Mouse (Mus musculus) stomach, embryonic 14.5 days (tissue): Measurements from ENCODE around the gene Ptprm. TPM values are rescaled to one million over a fixed set of nuclear protein-coding genes. Genes with fewer than 3 reads are reported as not detected.

Experiments
- ATAC-seq: fragments of 200-750 bp; cut with Nextera tagmentation; 2 replicates; pipeline ENCODE4 v1.8.0; 2017; ENCODE audit warnings: low read depth, moderate TSS enrichment; ENCODE audit not compliant: insufficient number of reproducible peaks, insufficient read depth, low FRiP score
- H3K27ac ChIP-seq: fragments of 300-500 bp; sonication (generic); 2 replicates; pipeline ENCODE4 v1.5.1; 2014; ENCODE audit warnings: mild to moderate bottlenecking, low read length, moderate library complexity, mixed read lengths
- H3K27me3 ChIP-seq: fragments of 300-500 bp; sonication (generic); 2 replicates; pipeline ENCODE4 v1.6.1; 2014; ENCODE audit warnings: low read length, control low read depth, mixed read lengths; ENCODE audit not compliant: control insufficient read depth, insufficient read depth
- H3K36me3 ChIP-seq: fragments of 300-500 bp; sonication (generic); 2 replicates; pipeline ENCODE4 v1.6.1; 2014; ENCODE audit warnings: mild to moderate bottlenecking, control low read depth, low read length, moderate library complexity, mixed read lengths; ENCODE audit not compliant: control insufficient read depth, insufficient read depth
- H3K4me1 ChIP-seq: fragments of 300-500 bp; sonication (generic); 2 replicates; pipeline ENCODE4 v1.6.1; 2014; ENCODE audit warnings: low read length, control low read depth, mixed read lengths; ENCODE audit not compliant: control insufficient read depth, insufficient read depth
- H3K4me2 ChIP-seq: fragments of 300-500 bp; sonication (generic); replicated peaks from 2 replicates; pipeline ENCODE4 v1.6.1; 2014; ENCODE audit warnings: low read depth, low read length, control low read depth
- H3K4me3 ChIP-seq: fragments of 300-500 bp; sonication (generic); 2 replicates; pipeline ENCODE4 v1.5.1; 2014; ENCODE audit warnings: low read depth, low read length, control low read depth
- H3K9ac ChIP-seq: fragments of 300-500 bp; sonication (generic); replicated peaks from 2 replicates; pipeline ENCODE4 v1.6.1; 2014; ENCODE audit warnings: low read depth, mild to moderate bottlenecking, control low read depth, low read length, moderate library complexity, mixed read lengths
- H3K9me3 ChIP-seq: fragments of 300-500 bp; sonication (generic); 2 replicates; pipeline ENCODE4 v1.6.1; 2016; ENCODE audit warnings: low read depth, low read length, control low read depth; ENCODE audit not compliant: control insufficient read depth
- WGBS: fragments of 180-500 bp; shearing (Covaris S2); extraction: QIAGEN DNeasy Blood & Tissue Kit; methylation state at CpG from one replicate; pipeline ENCODE4 v1.1.7; 2014; 5-methylcytosine and 5-hydroxymethylcytosine counted together
- polyA plus RNA-seq: library from polyadenylated mRNA; unstranded; fragments of >200 nt; fragmentation: Nextera tagmentation; extraction: Ambion mirVana; gene quantifications from 2 replicates; pipeline ENCODE4 v1.2.1, GENCODE M21; 2014

Ptprm gene
- polyA plus RNA-seq, 1 experiment from 2014 or later = 17.7 TPM

DNA sequence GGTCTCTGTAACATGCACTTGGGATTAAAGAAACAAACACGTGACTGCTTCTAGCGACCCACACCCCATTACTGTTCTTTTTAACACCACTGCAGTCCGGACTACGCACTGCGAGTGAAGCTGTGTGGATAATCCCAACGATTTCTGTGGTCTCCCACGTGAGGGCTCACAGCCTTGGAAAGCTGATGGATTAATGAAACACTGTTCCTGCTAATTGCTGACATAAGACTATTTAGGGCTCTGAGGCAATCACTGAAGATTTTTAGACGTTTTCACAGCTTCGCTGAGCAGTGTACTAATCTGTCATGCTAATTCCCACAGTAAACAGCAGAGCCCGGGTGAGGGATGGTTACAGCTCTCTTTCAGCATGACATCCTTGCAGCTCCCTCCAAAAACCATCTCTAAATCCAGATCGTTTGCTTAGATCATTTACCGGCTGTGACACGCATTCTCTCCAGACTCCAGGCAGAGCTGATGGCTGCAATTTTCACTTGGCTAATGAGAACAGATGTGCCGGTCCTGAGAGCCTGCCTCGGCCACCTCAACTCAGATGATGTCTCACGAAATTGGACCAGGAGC is 63.5 kb downstream of the Ptprm start:
- H3K9ac ChIP-seq = no peak overlapping the region
- H3K4me2 ChIP-seq = peak overlapping the region; percentile 16; the same call in 1 of the 2 replicates
- 19% methylated on average over 16 of the region's 16 CpGs for WGBS
- no peak overlapping the region for H3K27ac ChIP-seq
- no peaks in the 10 kb centered on the region for H3K4me1 ChIP-seq
- H3K27me3 ChIP-seq = no peaks in the 10 kb centered on the region
- no peak overlapping the region for H3K4me3 ChIP-seq
- no peaks in the 10 kb centered on the region for H3K9me3 ChIP-seq
- no peaks in the 10 kb centered on the region for H3K36me3 ChIP-seq
- ATAC-seq = no peak

DNA sequence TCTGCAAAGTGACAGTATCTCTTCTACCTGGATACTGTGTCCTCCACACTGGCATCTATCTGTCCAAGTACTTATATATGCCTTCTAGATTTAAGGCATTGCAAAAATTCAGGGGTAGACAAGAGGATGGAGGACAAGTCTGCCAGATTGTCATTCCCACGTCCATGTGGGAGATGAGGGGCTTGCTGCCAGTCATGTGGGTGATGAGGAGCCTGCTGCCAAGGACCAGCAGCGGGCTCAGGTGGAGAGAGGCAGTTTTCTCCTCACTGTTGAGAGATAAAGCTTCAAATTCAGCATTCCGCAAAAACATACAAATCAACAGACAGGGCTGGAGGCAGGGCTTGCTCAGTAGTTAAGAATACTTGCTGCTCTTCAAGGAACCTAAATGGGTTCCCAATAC is 66.8 kb downstream of the Ptprm start:
- 80% methylated on average over 3 of the region's 3 CpGs for WGBS
- H3K27ac ChIP-seq = no peak overlapping the region
- H3K36me3 ChIP-seq = no peaks in the 10 kb centered on the region
- H3K4me1 ChIP-seq = no peaks in the 10 kb centered on the region
- no peak for ATAC-seq
- H3K9me3 ChIP-seq = no peaks in the 10 kb centered on the region
- no peak overlapping the region for H3K4me2 ChIP-seq
- no peak overlapping the region for H3K9ac ChIP-seq
- H3K27me3 ChIP-seq = no peaks in the 10 kb centered on the region
- no peak overlapping the region for H3K4me3 ChIP-seq

DNA sequence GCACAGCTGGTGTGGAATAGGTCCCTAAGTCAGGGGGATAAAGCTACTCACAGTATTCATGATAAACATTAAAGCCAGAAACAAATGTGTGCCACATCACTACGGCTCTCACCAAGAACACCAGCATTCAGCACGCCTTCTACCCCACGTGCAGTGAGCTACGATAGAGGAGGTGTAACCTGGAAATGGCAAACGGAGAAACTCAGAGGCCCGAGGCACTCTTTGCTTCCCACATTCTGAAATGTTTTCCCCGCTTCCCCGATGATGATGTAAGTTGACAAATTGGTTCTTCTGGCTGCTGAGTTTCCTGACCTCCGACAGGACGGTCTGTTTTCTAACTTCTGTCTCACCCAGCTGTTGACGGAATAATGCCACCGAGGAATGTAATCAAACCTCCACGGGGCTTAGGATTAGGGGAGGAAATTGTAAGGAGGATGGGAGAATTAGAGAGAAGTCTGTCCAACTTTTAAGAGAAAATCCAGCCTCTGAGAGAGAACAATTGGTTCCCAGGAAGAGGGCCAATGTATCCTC is 72.6 kb downstream of the Ptprm start:
- H3K4me2 ChIP-seq = no peak overlapping the region
- no peak overlapping the region for H3K27ac ChIP-seq
- peaks cover 8% of the 10 kb centered on the region; the same call in 1 of the 2 replicates for H3K4me1 ChIP-seq
- 13% methylated on average over 13 of the region's 13 CpGs for WGBS
- no peak overlapping the region for H3K9ac ChIP-seq
- ATAC-seq = no peak
- H3K36me3 ChIP-seq = no peaks in the 10 kb centered on the region
- H3K9me3 ChIP-seq = no peaks in the 10 kb centered on the region
- no peak overlapping the region for H3K4me3 ChIP-seq
- H3K27me3 ChIP-seq = no peaks in the 10 kb centered on the region

DNA sequence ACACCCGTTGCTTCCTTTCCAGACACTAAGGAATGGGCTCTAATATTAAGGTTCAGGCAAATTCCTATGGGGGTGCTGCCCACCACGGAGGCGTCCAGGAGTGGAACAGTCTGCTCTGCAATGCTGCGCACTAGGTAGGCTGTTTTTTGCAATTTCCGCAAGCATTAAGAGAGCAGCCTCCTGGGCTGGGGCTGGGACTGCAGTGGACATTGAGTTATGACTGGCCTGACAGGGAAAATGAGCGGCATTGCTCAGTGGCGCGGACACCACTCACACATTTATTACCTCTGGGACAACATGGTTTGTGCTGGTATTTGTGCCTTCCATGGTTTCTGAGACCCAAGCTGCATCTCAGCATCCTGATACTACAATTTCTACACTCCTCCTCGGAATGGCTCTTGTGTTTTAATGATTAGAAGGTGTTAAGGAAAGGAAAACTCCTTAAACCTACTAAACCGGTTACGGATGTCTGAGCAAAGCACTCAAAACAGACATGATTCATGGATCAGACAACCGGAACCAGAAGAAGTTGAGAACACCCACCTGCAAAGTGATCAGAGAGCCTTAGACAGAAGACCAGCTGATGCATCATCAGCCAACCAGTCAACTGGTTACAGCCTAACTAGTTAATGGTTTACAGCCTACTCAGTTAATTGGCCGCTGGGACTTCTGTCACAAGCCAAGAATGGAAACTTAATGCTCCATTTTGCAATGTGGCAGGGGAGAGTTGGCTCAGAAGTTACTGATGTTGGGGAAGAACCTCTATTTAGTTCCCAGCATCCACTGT is 76.9 kb downstream of the Ptprm start:
- Histone ChIP-seq H3K36me3 (no peaks in the 10 kb centered on the region), H3K9ac (no peak overlapping the region), H3K9me3 (no peaks in the 10 kb centered on the region), H3K4me2 (no peak overlapping the region), H3K27ac (no peak overlapping the region), H3K27me3 (no peaks in the 10 kb centered on the region), H3K4me3 (no peak overlapping the region), H3K4me1 (peaks cover 8% of the 10 kb centered on the region; the same call in 1 of the 2 replicates)
- 87% methylated on average over 13 of the region's 13 CpGs for WGBS
- no peak for ATAC-seq

DNA sequence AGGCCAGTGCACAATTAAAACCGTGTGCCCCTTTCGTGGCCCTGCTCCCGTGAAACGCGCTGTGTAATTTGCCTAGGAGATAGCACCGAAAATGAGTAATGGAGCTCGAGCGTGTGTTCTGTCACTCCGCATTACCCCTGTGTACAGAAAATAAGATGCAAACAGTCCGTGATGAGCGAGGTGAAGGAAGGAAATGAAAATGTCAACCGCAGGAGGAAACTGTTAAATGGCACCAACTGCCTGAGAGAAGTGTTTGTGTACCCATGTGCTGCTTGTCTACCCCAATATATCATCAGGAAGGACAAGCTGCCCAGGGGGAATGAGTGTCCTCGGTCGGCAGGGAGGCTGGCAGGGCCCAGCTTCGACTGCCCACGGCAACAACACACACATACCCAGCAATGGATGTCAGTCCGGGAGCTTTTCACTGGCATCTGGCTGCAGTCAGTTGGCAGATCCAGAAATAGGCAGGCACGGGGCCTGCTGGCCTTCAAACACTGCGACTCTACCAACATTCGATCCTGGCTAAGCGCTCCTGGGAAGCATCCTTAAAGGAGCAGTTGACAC is 79.6 kb downstream of the Ptprm start:
- H3K27me3 ChIP-seq = no peaks in the 10 kb centered on the region
- no peak for ATAC-seq
- H3K36me3 ChIP-seq = no peaks in the 10 kb centered on the region
- no peak overlapping the region for H3K27ac ChIP-seq
- 59% methylated on average over 21 of the region's 21 CpGs for WGBS
- no peaks in the 10 kb centered on the region for H3K9me3 ChIP-seq
- no peak overlapping the region for H3K9ac ChIP-seq
- no peaks in the 10 kb centered on the region for H3K4me1 ChIP-seq
- H3K4me2 ChIP-seq = no peak overlapping the region
- no peak overlapping the region for H3K4me3 ChIP-seq

DNA sequence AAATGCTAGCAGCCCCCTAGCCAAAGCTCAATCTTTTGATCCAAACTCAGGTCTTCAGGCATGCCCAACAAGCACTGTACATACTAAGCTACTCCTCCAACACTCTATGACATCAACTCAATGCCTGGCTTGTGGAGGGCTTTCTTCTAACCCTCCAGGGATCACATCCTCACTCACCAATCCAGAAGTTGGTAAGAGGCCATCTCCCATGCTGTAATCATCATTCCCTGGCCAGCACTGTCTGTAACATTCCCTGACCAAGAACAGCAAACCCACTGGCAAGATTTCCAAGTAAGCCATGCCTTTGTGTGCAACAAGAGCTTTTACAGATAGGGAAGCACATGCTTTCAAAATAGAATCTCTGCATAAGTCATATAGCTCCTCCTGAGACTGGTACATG is 81.3 kb downstream of the Ptprm start:
- H3K27me3 ChIP-seq = no peaks in the 10 kb centered on the region
- no peaks in the 10 kb centered on the region for H3K36me3 ChIP-seq
- no peaks in the 10 kb centered on the region for H3K4me1 ChIP-seq
- H3K4me2 ChIP-seq = no peak overlapping the region
- H3K9me3 ChIP-seq = no peaks in the 10 kb centered on the region
- H3K27ac ChIP-seq = no peak overlapping the region
- no peak for ATAC-seq
- H3K4me3 ChIP-seq = no peak overlapping the region
- H3K9ac ChIP-seq = no peak overlapping the region

DNA sequence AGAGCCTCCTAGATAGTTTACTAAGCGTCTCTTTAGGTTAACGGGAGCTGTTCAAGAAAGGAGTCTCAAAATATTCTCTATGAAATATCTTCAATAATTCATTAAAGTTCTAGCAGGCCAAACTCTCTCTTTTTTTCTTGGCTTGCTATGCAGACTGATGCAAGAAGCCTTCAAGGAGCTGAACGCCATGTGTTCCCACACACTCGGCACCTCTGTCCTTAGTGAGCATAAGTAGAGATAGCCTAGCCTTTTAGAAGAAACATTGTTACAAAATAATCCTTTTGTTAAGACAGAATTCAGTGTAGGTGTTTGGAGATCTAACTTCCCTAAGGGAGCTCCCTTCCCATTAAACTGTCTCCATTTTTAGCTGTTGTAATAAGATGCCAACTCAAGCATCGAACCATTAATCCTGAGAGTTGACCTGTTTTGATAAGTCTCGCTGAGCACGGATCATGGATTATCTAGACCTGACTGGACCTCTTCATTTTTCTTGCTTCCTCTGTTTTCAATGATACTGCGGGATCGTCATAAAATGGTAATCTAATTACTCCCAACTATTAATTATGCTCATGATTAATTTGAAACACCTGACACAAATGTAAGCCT is 85.7 kb downstream of the Ptprm start:
- Histone ChIP-seq H3K9ac (no peak overlapping the region), H3K9me3 (no peaks in the 10 kb centered on the region), H3K36me3 (no peaks in the 10 kb centered on the region), H3K4me2 (no peak overlapping the region), H3K4me1 (no peaks in the 10 kb centered on the region), H3K27me3 (no peaks in the 10 kb centered on the region), H3K4me3 (no peak overlapping the region), H3K27ac (no peak overlapping the region)
- WGBS = 76% methylated on average over 9 of the region's 9 CpGs
- ATAC-seq = no peak

DNA sequence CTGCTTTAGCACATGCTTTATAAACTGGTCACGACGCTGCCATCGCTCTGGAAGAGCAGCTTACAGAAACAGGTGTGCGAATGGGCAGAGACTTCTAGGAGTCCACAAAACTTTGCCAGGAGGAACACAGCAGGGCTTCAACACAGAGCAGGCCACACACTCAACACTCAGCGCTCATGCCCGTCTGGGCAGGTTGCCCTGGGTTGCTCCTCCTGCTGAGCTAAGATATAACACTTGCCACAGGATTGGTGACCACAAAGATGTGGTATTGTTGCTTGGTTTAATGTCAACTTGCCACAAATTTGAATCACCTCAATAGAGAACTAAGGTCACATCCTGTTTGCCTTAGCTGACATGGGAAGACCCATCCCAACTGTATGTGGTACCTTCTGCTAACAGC is 88.0 kb downstream of the Ptprm start:
- no peak for ATAC-seq
- H3K9me3 ChIP-seq = no peaks in the 10 kb centered on the region
- no peak overlapping the region for H3K4me2 ChIP-seq
- no peak overlapping the region for H3K4me3 ChIP-seq
- WGBS = 94% methylated on average over 6 of the region's 6 CpGs
- H3K4me1 ChIP-seq = no peaks in the 10 kb centered on the region
- H3K9ac ChIP-seq = no peak overlapping the region
- H3K27ac ChIP-seq = no peak overlapping the region
- H3K36me3 ChIP-seq = no peaks in the 10 kb centered on the region
- H3K27me3 ChIP-seq = no peaks in the 10 kb centered on the region
